In genomic region chr16:34082494-34083469, GRCm38 (mm10) we compare ENCODE assay signal across 8 mouse cellular contexts.
A peak's percentile ranks its signal among the peaks of the same experiment; 100 is the strongest.
DNase-seq lines count a peak whose midpoint lies in the region; ATAC-seq and TF ChIP-seq lines count a peak whose summit lies in the region.

No protein-coding gene starts in this region.

- H3K27ac ChIP-seq in liver, adult 2 months (replicated peaks; ENCODE audit: insufficient read depth, low read depth, low read length), result peak overlapping the region; percentile 70
- peak overlapping the region; percentile 93 for H3K27ac ChIP-seq in heart, embryonic 12.5 days (ENCODE audit: poor library complexity, severe bottlenecking)
- no peak overlapping the region for H3K27ac ChIP-seq in midbrain, embryonic 15.5 days

- peak; percentile 28; the same call in 1 of the 2 replicates for TF ChIP-seq CTCF in liver, adult 2 months (IDR thresholded peaks at IDR 0.05; ENCODE audit: low read depth, low read length)

- H3K4me1 ChIP-seq in liver, adult 2 months (ENCODE audit: control insufficient read depth, insufficient read depth, low read length), result peaks cover 24% of the 10 kb centered on the region
- peaks cover 66% of the 10 kb centered on the region for H3K4me1 ChIP-seq in heart, embryonic 12.5 days (replicated peaks)
- peaks cover 9% of the 10 kb centered on the region; the same call in 1 of the 2 replicates for H3K4me1 ChIP-seq in midbrain, embryonic 15.5 days

- peaks cover 14% of the 10 kb centered on the region for H3K79me2 ChIP-seq in liver, adult 2 months (ENCODE audit: control insufficient read depth, insufficient read depth, low read length)

- H3K9me3 ChIP-seq in heart, embryonic 12.5 days (replicated peaks), result no peaks in the 10 kb centered on the region
- H3K9me3 ChIP-seq in midbrain, embryonic 15.5 days, result no peaks in the 10 kb centered on the region

- peak overlapping the region; percentile 26 for H3K4me2 ChIP-seq in heart, embryonic 12.5 days
- no peak overlapping the region for H3K4me2 ChIP-seq in midbrain, embryonic 15.5 days

- no peak for TF ChIP-seq POLR2A in liver, adult 2 months (IDR thresholded peaks at IDR 0.05; ENCODE audit: extremely low read depth, insufficient read depth, low read length)

- 61% methylated on average over 5 of the region's 5 CpGs for WGBS in liver, adult 2 months
- WGBS in heart, embryonic 12.5 days, result 86% methylated on average over 5 of the region's 5 CpGs
- 97% methylated on average over 5 of the region's 5 CpGs for WGBS in midbrain, embryonic 15.5 days

- DNase-seq in adrenal gland, adult (ENCODE audit: inconsistent age in 2 of 2, low spot score in 1 of 2), result peak; percentile 10 to 32
- no peak for DNase-seq in adrenal gland, postnatal 25 days
- peak; percentile 94 for DNase-seq in liver, adult 2 months (ENCODE audit: extremely low read depth, low read depth, low spot score)
- no peak for DNase-seq in liver
- DNase-seq in right cerebral cortex, postnatal 25 days, result no peak
- no peak for DNase-seq in frontal cortex, adult 2 months (ENCODE audit: extremely low spot score in 1 of 2, low spot score in 1 of 2)

- no peak overlapping the region for H3K9ac ChIP-seq in liver, adult 2 months (ENCODE audit: low read depth, low read length)
- H3K9ac ChIP-seq in heart, embryonic 12.5 days, result peak overlapping the region; percentile 6; the same call in 1 of the 2 replicates
- no peak overlapping the region for H3K9ac ChIP-seq in midbrain, embryonic 15.5 days

- no peaks in the 10 kb centered on the region for H3K27me3 ChIP-seq in liver, adult 2 months (ENCODE audit: control insufficient read depth, insufficient read depth, low read length)
- H3K27me3 ChIP-seq in heart, embryonic 12.5 days (replicated peaks), result no peaks in the 10 kb centered on the region
- H3K27me3 ChIP-seq in midbrain, embryonic 15.5 days (replicated peaks), result no peaks in the 10 kb centered on the region

- ATAC-seq in heart, embryonic 12.5 days (ENCODE audit: insufficient number of reproducible peaks, low FRiP score), result peak; percentile 13; the same call in 1 of the 2 replicates
- ATAC-seq in midbrain, embryonic 15.5 days (replicated peaks), result 0 out of 2 replicates have a peak, but pooled peaks have one; percentile 19

- no peak overlapping the region for H3K4me3 ChIP-seq in liver, adult 2 months (ENCODE audit: insufficient read depth, low read depth, low read length)
- no peak overlapping the region for H3K4me3 ChIP-seq in heart, embryonic 12.5 days
- no peak overlapping the region for H3K4me3 ChIP-seq in midbrain, embryonic 15.5 days

- H3K36me3 ChIP-seq in liver, adult 2 months (ENCODE audit: control insufficient read depth, insufficient read depth, low read length), result no peaks in the 10 kb centered on the region
- no peaks in the 10 kb centered on the region for H3K36me3 ChIP-seq in heart, embryonic 12.5 days
- no peaks in the 10 kb centered on the region for H3K36me3 ChIP-seq in midbrain, embryonic 15.5 days (replicated peaks)

Comparison
In these comparisons a context has a peak if more than half of its experiments do, and no peak if none do; other contexts are left out.
1. DNase-seq: peak in adrenal gland, adult (2 of 2) and liver, adult 2 months (single experiment); none in adrenal gland, postnatal 25 days (single experiment), liver (single experiment), right cerebral cortex, postnatal 25 days (single experiment) and frontal cortex, adult 2 months (0 of 2).